Mouse (Mus musculus): ENCODE data around the gene Ptpn6.

DNA sequence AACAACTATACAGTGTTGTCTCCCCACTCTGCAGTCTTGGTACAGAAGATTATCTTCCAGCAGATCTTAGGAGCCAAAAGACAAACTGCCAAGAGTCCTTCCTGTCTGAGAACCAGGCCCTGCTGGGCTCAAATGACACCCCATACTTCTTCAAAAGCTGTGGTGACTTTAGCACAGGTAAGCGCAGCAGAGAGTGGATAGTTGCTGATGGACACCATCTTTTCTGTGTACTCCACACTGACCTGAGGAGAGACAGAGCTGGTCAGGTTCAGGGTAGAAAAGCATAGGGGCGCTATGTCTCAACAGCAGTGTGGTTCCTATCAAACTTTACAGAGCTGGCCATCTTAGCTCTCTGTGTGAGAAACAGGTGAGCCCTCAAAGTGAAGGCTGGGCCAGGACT is 34.1 kb downstream of the Ptpn6 start:
- TF ChIP-seq HCFC1 (IDR thresholded peaks at IDR 0.05; ENCODE audit: borderline replicate concordance, insufficient read depth, low read length) (no peak), ZNF384 (IDR thresholded peaks at IDR 0.05; ENCODE audit: low read depth, low read length) (no peak), MAFK (IDR thresholded peaks at IDR 0.05; ENCODE audit: insufficient read depth, low read depth, low read length) (no peak)

Data from ES-E14 (cell line).